Mouse (Mus musculus) cerebellum, adult 11-12 months (tissue): ENCODE data around the gene Frat1.
A peak's percentile ranks its signal among the peaks of the same experiment; 100 is the strongest.

Experiments used
- DNase-seq: peaks from one replicate; pipeline ENCODE4 v3.0.0; 2022

The Frat1 gene

DNA sequence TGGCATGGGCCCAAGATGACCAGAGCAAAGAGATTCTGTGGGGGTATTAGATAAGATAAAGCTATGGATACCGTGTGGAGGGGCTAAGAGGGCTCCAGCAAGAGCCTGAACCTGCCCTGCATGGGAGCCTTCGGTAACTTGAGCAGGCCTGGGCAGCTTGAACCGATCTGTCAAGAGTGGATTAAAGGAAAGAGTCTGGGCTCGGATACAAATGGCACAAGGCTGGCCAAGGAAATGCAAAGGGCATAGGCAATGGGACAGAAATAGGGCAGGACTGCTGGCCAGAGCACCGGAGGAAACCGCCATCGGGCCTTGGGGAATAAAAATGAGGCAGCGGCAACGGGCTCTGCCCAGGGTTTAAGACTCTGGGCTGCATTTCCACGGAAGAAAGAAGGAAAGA lies 12.4 kb upstream of the Frat1 start:
- DNase-seq: no peak

DNA sequence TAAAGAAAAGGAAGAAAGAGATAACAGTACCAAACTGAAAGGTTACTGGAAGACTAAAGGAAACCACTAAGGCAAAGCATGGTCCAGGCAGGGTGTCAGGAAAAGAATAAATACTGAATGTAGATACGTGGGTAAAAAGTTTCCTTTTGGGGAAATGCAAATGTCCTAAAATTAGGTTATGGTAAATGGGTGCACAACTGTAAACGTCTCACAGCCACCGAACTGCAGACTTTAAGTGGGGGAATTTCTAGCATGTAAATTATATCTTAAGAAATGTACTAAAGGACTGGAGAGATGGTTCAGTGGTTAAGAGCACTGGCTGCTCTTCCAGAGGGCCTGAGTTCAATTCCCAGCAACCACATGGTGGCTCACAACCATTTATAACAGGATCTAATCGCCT lies 11.0 kb upstream of the Frat1 start:
- DNase-seq: no peak

DNA sequence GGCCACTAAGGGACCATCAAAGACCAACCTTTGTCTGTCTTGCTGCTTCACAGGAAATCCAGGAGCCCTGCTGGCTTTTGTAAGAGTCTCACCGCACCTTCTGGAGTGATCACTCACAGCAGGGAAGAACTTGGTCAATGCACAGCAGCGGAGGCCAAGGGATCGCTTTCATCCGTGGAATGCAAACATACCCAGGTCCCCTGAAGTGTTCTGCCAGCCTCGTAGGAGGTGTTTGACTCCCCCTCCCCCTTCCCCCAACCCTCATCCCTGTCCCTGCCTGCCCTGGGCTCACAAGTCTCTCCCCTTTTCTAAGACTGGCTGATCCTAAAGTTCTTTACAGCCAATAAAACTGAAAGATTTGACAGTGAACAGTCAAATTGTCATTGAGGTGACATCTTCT lies 8.3 kb upstream of the Frat1 start:
- no peak for DNase-seq

DNA sequence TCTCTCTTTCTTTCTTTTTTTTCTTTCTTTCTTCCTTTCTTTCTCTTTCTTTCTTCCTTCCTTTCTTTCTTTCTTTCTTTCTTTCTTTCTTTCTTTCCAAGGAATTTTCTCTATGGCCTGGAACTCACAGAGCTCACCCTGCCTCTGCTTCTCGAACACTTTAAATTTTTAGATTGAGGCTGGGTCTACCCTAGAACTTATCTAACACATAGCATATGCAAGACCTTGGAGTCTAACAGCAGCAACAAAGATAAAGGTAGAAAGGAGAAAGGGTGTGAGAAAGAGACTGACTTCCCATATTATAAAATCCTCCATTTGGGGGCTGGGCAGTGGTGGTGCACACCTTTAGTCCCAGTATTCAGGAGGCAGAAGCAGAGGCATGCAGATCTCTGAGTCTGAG lies 7.2 kb upstream of the Frat1 start:
- DNase-seq: no peak

DNA sequence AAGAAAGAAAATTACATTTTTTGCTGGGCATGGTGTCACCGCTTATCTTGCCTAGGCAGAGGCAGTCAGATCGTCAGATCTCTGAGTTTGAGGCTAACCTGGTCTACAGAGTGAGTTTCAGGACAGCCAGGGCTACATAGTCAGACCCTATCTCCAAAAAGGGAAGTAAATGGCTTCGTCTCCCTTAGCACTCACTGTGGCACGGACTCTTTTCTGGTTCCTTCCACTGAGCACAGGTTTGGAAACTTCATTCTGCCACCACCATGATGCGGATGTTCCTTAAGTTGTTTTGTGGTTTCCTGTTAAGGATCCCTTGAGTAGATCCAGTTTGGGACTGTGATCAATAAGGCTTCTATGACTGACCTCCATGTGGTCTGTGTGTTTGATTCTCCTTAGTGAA lies 4.8 kb upstream of the Frat1 start:
- no peak for DNase-seq

DNA sequence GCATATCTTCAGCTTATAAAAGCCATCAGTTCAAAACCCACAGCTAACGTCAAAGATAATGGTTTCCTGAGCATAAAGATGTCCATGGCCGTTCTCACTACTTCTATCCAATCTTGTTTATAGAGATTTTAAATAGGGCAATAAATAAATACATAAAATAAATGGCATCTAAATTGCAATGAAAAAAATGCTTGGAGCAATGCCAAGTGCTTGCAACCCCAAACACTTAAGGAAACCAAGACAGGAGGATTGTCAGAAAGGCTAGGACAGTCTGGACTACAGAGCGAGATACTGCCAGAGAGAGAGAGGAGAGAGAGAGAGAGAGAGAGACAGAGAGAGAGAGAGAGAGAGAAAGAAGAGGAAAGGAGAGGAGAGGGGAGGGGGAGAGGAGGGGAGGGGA lies 3.2 kb upstream of the Frat1 start:
- DNase-seq: no peak

DNA sequence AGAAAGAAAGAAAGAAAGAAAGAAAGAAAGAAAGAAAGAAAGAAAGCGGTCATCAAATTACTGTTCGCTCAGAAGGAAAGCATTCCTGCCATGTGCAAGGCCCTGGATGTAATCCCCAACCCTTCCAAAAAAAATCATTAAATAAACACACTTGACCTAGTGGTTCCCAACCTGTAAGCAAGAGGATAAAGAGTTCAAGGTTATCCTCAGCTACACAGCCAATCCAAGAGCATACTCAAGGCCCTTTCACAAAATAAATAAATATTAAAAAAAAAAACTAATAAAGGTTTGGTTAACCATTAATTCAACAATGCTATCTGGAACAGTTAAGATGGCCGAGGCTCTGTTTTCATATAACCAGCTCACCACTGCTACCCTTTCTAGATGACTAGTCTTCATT lies 829 bp upstream of the Frat1 start:
- DNase-seq: no peak

DNA sequence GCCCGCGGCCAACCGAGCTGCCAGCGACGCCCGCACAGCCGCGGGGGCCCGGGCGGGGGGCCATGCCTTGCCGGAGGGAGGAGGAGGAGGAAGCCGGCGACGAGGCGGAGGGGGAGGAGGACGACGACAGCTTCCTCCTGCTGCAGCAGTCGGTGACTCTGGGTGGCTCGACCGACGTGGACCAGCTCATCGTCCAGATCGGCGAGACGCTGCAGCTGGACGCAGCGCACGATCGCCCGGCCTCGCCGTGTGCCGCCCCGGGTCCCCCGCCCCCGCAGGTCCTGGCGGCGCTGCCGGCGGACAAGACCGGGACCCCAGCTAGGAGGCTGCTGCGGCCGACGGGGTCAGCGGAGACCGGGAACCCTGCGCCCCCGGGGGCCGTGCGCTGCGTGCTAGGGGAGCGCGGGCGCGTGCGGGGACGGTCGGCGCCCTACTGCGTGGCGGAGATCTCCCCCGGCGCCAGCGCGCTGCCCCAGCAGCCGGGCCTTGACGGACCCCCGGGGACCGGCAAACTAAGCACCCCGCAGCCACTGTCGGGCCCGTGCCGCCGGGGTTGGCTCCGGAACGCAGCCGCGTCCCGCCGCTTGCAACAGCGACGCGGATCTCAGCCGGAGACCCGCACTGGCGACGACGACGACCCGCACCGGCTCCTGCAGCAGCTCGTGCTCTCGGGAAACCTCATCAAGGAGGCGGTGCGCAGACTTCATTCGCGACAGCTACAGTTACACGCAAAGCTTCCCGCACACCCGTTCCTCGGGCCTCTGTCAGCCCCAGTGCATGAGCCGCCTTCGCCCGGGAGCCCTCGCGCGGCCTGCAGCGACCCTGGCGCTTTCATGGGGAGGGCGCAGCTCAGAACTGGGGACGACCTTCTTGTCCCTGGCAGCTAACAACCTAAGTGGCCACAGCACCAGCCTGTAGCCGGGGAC lies 599 bp downstream of the Frat1 start:
- no peak for DNase-seq

DNA sequence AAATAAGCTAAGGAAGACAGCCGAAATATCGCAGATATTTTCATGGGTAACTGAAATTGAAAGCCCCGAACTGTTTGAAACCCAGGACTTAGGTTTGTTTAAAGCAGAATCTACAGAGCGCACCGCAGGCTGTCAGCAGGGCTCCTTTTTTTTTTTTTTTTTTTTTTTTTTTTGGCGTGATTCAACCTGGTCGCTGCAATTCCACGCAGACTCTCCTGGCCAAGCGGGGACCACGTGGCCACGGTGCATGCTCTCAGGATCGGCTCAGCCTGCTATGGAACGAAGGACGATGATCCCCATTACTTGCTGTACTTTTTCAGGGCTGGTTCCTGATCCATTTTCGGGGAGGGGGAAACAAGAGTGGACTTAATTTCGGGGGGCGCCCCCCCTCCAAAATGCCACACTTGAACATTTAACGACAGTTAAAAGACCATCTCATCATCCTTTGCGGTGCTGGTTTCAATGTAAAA lies 1.4 kb downstream of the Frat1 start:
- DNase-seq: peak; percentile 68

DNA sequence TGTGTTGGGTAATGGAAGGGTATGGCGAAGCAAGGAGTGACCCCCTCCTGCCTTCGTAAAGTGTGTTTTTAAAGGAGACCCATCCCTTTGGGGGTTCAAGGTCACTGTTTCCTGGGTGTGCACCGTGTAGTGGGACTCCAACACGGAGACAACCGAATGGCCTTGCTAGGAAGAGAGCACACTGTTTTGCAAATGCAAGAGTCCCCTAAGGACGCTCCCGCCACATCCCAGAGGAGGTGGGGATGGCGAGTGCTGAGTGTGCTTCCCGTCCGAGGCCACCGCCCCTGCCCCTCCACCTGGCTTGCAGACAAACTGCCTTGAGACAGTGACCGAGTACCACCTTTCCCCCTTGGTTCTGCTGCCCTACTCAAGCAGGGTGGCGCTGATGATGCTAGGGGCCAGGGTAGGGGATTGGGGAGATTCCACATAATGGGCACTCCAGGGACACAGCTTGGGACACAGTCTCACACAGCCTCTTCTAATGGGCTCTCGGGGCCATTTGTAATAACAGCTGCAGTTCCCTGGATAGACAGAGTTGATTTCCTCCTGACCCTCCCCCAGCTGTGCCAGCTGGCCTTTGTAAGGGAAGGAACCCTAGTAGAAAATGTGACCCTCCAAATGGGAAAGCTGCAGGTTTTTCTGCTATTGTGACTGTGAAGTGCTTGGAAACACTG lies 2.1 kb downstream of the Frat1 start:
- peak; percentile 41 for DNase-seq

DNA sequence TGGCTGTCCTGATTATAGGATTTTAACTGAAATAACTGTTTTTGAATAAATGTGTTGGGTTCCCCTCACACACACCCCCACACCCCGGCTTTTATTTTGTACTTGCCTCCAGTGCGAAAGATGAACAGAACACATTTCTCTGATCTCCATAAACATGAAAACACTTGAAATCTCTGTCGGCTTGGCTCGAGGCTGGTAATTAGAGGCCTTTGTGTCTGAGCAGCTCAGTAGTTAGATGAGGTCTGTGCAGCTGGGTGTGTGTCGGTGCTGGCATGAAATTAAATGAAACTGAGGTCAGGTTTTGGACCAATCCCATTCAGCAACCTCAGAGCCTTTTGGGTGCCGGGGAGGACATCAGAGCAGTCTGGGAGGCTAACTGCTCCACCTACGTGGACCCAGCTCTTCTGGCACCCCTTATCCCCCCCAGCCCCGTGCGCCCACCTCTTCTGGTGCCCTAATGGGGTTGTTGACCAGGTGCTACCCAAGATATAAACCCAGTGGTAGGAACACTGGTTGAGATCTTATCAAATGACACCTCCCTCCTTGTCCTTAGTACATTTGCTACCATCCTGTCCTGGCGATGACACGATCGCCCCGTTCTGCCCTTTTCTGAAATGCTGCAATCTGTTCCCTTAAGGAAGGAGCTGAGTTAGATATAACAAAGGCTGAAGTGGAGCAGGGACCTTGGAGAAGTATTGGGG lies 2.9 kb downstream of the Frat1 start:
- peak; percentile 22 for DNase-seq

DNA sequence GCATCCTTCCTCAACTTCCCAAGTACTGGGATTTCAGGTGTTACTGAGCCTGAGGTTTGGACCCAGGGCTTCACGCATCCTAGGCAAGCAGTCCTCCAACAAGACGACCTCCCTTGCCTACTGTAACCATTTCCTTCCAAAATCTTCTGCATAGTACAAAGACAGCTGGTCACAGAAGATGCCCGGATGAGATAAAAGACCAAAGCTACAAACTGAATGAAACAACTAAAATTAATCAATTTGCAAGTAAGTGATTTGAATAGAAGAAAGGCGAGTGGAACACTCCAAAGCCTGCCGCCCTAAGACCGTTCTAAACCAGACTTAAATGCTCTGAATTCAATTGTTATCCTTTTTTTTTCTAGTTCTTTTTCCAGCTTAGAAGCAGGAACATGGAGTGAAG lies 5.6 kb downstream of the Frat1 start:
- DNase-seq: no peak

DNA sequence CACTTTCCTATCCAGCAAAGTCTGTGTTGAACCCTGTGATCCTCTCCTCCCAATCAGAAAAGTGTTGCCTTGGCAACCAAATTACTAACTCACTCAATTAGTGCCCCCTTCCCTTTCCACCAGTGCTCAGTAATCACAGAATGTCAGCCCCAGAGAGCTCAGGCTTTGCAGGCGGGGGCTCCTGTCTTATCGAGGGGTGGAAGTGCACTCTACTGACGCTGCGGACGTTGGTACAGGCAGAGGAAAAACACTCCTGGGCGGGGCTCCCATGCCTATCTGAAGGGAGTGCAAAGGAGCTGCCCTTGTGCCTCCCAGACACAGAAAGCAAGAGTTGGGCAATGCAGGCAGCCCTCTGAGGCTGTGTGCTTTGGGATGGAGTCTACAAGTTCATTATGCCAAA lies 6.0 kb downstream of the Frat1 start:
- no peak for DNase-seq

DNA sequence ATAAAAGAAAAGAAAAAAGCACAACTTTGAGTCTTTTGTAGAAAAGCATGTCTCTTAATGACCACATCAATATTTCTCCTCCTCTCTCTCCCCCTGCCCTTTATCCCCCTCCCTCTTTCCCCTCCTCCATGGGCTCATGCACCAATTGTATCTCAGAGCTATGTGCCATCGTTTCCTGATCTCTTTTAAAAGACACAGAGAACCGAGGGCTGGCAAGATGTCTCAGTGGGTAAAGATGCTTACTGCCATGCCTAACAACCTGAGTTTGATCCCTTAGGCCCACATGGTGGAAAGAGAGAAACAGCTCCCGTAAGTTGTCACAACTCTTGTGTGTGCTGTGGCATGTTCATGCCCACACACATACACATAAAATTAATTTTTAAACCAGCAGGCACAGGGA lies 6.9 kb downstream of the Frat1 start:
- DNase-seq: no peak

DNA sequence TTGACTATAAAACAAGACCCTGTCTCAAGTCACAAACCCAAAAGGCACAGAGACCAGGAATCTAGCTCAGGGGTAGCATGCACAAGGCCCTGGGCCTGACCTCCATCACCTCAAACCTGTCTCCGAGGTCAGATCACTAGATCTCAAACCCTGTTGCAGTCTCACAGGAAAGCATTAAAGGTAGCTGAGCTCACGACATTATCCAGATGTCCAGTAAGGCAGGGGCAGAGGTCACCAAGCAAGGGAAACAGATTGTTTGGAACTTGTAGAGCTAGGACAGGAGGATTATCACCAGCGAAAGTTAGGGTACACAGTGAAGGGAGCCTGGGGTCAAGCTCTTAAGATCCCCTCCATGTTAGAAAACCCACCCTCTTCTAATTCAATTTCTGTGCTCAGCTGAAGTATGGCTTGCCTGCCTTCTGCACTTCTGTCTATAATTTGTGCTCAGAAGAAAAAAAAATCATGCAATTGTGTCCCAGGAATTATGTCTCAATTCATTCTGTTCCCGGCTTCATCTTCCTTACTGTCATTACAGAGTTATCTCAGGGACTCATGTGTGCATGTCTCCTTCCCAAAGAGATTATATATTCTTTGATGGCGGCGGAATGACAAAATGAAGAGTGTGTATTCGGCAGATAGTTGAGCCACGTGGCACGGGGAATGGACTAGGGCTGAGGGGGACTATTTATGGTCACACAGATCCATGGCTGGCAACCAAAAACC lies 7.6 kb downstream of the Frat1 start:
- DNase-seq: no peak

DNA sequence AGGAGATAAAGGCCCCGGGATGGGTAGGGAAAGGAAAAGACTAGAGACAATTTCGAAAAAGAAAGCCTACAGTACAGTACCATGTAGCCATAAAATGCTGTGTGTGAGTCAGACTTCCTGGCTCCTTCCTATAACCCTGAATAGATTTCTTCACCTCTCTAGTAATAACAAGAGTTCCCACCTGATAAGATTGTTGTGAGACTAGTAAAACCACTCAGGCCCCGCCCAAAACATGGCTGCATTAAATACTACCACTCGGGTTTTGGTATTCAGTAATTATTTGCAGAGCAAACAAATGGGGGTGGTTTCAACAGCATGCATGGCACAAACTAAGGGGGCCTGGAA lies 8.1 kb downstream of the Frat1 start:
- no peak for DNase-seq

DNA sequence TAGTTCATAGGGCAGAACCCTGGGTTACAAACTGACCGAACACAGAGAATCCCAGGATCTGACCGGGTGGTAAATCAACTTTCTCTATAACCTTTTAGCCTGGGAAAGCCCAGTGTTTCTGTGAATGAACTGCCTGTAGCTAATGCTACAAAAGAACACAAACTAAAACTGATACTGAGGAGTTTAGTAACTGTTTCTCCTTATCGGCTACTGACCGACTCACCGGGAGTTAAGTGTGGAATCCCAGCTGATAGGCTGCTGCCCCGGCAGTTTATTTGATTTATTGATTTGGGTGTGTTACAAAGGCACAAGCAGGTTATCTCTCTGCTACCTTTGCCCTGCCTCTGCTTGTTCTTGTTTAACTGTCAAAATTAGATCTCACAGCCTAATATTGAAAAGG lies 9.0 kb downstream of the Frat1 start:
- DNase-seq: no peak

DNA sequence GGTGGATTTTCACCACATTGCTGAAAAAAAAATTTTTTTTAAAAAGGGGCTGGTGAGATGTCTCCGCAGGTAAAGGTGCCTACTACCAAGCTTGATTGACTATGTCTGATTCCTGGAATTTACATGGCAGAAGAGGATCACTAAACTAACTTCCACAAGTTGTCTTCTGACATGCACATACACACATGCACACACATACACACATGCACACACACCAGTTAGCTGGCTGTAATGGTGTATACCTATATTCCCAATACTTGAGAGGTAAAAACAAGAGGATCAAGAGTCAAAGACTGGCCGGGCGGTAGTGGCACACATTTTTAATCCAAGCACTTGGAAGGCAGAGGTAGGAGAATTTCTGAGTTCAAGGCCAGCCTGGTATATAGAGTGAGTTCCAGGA lies 9.9 kb downstream of the Frat1 start:
- DNase-seq: no peak

DNA sequence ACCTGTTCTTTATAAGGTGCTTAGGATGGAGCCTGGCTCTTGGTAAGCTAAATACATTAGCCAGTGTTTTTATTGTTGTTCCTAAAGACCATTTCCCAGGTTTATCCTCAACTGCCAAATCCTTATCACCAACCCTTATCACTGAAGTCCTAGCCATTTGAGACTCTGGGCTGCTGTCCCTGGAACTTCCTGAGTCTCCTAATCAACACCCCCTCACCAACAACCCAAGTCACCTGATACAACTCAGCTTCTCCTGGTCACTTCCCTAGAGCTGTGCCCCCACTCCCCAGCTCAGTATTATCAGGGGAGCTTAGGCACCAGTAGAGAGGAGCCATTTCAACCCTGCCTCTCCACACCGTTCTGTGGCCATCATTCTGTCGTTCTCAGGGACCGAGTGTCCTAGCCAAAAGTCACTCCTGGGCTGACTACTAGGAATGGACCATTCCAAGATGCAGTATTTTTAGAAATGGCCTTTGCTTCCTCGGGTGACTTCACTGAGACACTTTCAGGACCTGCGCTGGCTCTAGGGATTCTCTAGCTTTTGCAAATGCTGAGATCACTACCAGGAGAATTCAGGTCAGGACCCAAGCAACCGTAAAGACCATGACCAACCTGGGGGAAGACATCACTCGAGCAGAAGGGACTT lies 11.5 kb downstream of the Frat1 start:
- peak; percentile 17 for DNase-seq

DNA sequence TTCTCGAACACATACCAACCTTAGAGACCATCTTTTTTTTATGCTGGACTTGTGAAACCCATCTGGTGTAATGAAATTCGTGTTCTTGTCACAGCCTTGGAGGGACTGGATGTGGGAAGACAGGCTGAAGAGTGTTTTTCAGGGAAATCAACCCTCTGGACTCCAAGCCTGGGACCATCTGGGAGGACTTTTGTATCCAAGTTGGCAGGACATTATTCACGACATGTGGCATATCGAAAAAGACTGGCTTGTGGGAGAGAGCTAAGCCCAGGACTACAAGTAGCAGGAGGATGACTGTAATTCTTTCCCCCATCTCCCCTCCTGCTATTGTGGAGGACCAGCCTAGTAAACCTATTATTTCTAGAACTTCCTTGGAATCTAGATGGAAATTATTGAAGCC lies 12.4 kb downstream of the Frat1 start:
- DNase-seq: peak; percentile 58

DNA sequence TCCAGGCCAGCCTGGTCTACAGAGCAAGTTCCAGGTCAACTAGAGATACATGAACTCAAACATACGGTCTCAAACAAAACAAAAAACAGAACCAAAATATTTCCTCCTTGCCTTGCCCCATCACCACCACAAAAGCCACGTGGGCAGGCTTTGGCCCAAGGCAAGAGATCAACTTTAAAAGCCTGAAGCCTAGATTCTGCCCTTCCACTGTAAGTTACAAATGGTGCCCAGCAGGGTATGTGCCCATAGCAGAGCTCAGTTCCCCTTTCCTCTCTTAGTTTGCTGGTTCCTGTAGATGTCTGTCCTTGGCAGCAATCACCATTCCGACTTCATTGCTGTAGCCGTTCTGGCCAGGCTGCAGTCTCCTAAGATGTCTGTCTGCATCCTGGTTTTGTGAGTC lies 12.9 kb downstream of the Frat1 start:
- DNase-seq: no peak

DNA sequence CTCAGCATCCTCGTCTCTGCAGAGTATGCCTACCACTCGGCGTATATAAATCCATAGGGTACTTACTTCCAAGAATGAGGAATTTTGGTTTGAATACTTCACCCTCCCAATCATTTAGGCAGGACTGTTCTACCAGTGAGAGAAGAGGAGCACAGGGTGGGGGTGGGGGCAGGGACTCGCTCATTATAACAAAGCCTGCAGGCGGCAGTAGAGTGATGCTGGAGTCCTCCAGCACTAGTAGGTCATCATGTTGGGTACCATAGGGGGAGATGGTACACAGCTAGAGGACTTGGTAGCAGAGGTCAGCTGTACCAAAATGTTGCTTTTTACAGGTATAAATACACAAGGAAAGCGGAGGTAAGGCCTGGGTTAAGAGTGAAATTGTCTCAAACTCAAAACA lies 14.6 kb downstream of the Frat1 start:
- no peak for DNase-seq
